Mouse (Mus musculus) megakaryocyte, embryonic 14.5 days (primary cell): ENCODE measurements around the gene Trim54.

Source experiments
- FLI1 ChIP-seq: IDR thresholded peaks from 2 replicates; pipeline ENCODE4 v1.6.1; 2012; ENCODE audit warnings: low read length, inconsistent platforms, mixed read lengths
- GATA1 ChIP-seq: IDR thresholded peaks from 3 replicates; pipeline ENCODE4 v1.6.1; 2012; ENCODE audit warnings: mixed read lengths, low read length, inconsistent platforms, borderline replicate concordance

GRCm38 (mm10) chr5:31093151-31094041 lies 23.1 kb upstream of the Trim54 start:
- TF ChIP-seq FLI1 = no peak
- TF ChIP-seq GATA1 = no peak
